Mouse (Mus musculus) CH12.LX (cell line): ENCODE data around the gene Cdk9. TPM values are rescaled to one million over a fixed set of nuclear protein-coding genes. Genes with fewer than 3 reads are reported as not detected.

Experiments used
- DNase-seq: peaks from one replicate; pipeline ENCODE4 v3.0.0-alpha.2; 2013; ENCODE audit errors: extremely low read depth
- H3K27ac ChIP-seq: 2 replicates; pipeline ENCODE4 v1.5.1; 2012; ENCODE audit warnings: low read depth, mild to moderate bottlenecking, control low read depth, moderate library complexity; ENCODE audit not compliant: insufficient read depth
- H3K27me3 ChIP-seq: replicated peaks from 2 replicates; pipeline ENCODE3; 2012; ENCODE audit warnings: inconsistent platforms
- H3K36me3 ChIP-seq, 2 experiments: replicated peaks in 1 of 2; 2 replicates each; pipeline versions ENCODE3 to v1.6.1; 2012; ENCODE audit warnings: inconsistent platforms in 1 of 2, low read length in 1 of 2, mild to moderate bottlenecking in 1 of 2, mixed read lengths in 1 of 2, moderate library complexity in 1 of 2; ENCODE audit not compliant: control insufficient read depth in 1 of 2, insufficient read depth in 1 of 2
- H3K4me1 ChIP-seq, 2 experiments: 2 replicates each; pipeline ENCODE4 v1.6.1; 2012; ENCODE audit warnings: inconsistent platforms in 1 of 2, moderate library complexity in 1 of 2; ENCODE audit not compliant: insufficient read depth in 2 of 2, control insufficient read depth in 1 of 2
- H3K4me2 ChIP-seq: 2 replicates; pipeline ENCODE4 v1.6.1; 2012; ENCODE audit warnings: low read depth, mild to moderate bottlenecking, control low read depth; ENCODE audit not compliant: poor library complexity, insufficient read depth, severe bottlenecking
- H3K4me3 ChIP-seq, 3 experiments: fragments of 150-350 bp in 1 of 3; sonication (generic) in 1 of 3; replicated peaks in 1 of 3; 2 replicates each; pipeline versions ENCODE3 to v1.5.1; 2011 to 2012; ENCODE audit warnings: low read depth in 2 of 3, low read length in 2 of 3, mild to moderate bottlenecking in 2 of 3, moderate library complexity in 2 of 3, control low read depth in 1 of 3, improper control_type of control experiment in 1 of 3, inconsistent platforms in 1 of 3, mixed read lengths in 1 of 3; ENCODE audit not compliant: poor library complexity in 1 of 3
- H3K79me2 ChIP-seq: replicated peaks from 2 replicates; pipeline ENCODE4 v1.6.1; 2012; ENCODE audit warnings: mild to moderate bottlenecking, moderate library complexity; ENCODE audit not compliant: control insufficient read depth, poor library complexity, insufficient read depth, severe bottlenecking; ENCODE audit errors: extremely low read depth
- H3K9ac ChIP-seq: 2 replicates; pipeline ENCODE4 v1.6.1; 2012; ENCODE audit warnings: low read depth, mild to moderate bottlenecking, control low read depth, moderate library complexity; ENCODE audit not compliant: insufficient read depth
- H3K9me3 ChIP-seq: replicated peaks from 2 replicates; pipeline ENCODE3; 2012; ENCODE audit warnings: low read length, inconsistent platforms, mixed read lengths
- BHLHE40 ChIP-seq: IDR thresholded peaks from 2 replicates; pipeline ENCODE4 v1.6.1; 2011; ENCODE audit warnings: mild to moderate bottlenecking, low read depth, low read length, improper control_type of control experiment
- CHD1 ChIP-seq: IDR thresholded peaks from 2 replicates; pipeline ENCODE4 v1.6.1; 2012; ENCODE audit warnings: low read depth, low read length, improper control_type of control experiment, inconsistent platforms
- E2F4 ChIP-seq: IDR thresholded peaks from 2 replicates; pipeline ENCODE4 v1.6.1; 2011; ENCODE audit warnings: low read depth, low read length, improper control_type of control experiment; ENCODE audit not compliant: insufficient replicate concordance
- ELF1 ChIP-seq: IDR thresholded peaks from 2 replicates; pipeline ENCODE4 v1.6.1; 2014; ENCODE audit warnings: low read depth, mild to moderate bottlenecking, inconsistent platforms, low read length, improper control_type of control experiment
- GABPA ChIP-seq: IDR thresholded peaks from 2 replicates; pipeline ENCODE4 v1.6.1; 2012; ENCODE audit warnings: low read depth, low read length, improper control_type of control experiment, inconsistent platforms; ENCODE audit not compliant: insufficient replicate concordance
- IRF4 ChIP-seq: IDR thresholded peaks from 2 replicates; pipeline ENCODE4 v1.6.1; 2014; ENCODE audit warnings: low read depth, mild to moderate bottlenecking, inconsistent platforms, low read length, improper control_type of control experiment
- JUN ChIP-seq: IDR thresholded peaks from 2 replicates; pipeline ENCODE4 v1.6.1; 2011; ENCODE audit warnings: low read depth, mild to moderate bottlenecking, low read length, improper control_type of control experiment, moderate library complexity; ENCODE audit not compliant: insufficient read depth
- JUND ChIP-seq: conservative IDR thresholded peaks from 2 replicates; pipeline ENCODE4 v1.6.1; 2011; ENCODE audit warnings: low read depth, low read length, improper control_type of control experiment
- KAT2A ChIP-seq: IDR thresholded peaks from 2 replicates; pipeline ENCODE4 v1.6.1; 2012; ENCODE audit warnings: low read length, improper control_type of control experiment, inconsistent platforms; ENCODE audit not compliant: insufficient replicate concordance
- MAX ChIP-seq: IDR thresholded peaks from 2 replicates; pipeline ENCODE4 v1.6.1; 2011; ENCODE audit warnings: low read length, improper control_type of control experiment
- MEF2A ChIP-seq: IDR thresholded peaks from 2 replicates; pipeline ENCODE4 v1.6.1; 2014; ENCODE audit warnings: low read depth, mild to moderate bottlenecking, inconsistent platforms, low read length, improper control_type of control experiment, borderline replicate concordance
- NRF1 ChIP-seq: IDR thresholded peaks from 2 replicates; pipeline ENCODE4 v1.6.1; 2014; ENCODE audit warnings: low read depth, mild to moderate bottlenecking, inconsistent platforms, low read length, improper control_type of control experiment, moderate library complexity
- POLR2A ChIP-seq: IDR thresholded peaks from 2 replicates; pipeline ENCODE4 v1.6.1; 2011; ENCODE audit warnings: low read depth, mild to moderate bottlenecking, improper control_type of control experiment, low read length
- POLR2AphosphoS2 ChIP-seq: IDR thresholded peaks from 2 replicates; pipeline ENCODE4 v1.6.1; 2011; ENCODE audit warnings: low read depth, low read length, improper control_type of control experiment
- RAD21 ChIP-seq: IDR thresholded peaks from 2 replicates; pipeline ENCODE4 v1.6.1; 2011; ENCODE audit warnings: low read depth, mild to moderate bottlenecking, low read length, improper control_type of control experiment, moderate library complexity
- RCOR1 ChIP-seq: conservative IDR thresholded peaks from 2 replicates; pipeline ENCODE4 v1.6.1; 2012; ENCODE audit warnings: low read depth, mild to moderate bottlenecking, inconsistent platforms, low read length, improper control_type of control experiment
- SMC3 ChIP-seq: IDR thresholded peaks from 2 replicates; pipeline ENCODE4 v1.6.1; 2011; ENCODE audit warnings: low read depth, low read length, improper control_type of control experiment
- TBP ChIP-seq: conservative IDR thresholded peaks from 2 replicates; pipeline ENCODE4 v1.6.1; 2011; ENCODE audit warnings: low read depth, low read length, improper control_type of control experiment
- UBTF ChIP-seq: IDR thresholded peaks from 2 replicates; pipeline ENCODE4 v1.6.1; 2012; ENCODE audit warnings: low read depth, mild to moderate bottlenecking, inconsistent platforms, low read length, improper control_type of control experiment, moderate library complexity
- USF2 ChIP-seq: conservative IDR thresholded peaks from 2 replicates; pipeline ENCODE4 v1.6.1; 2011; ENCODE audit warnings: low read depth, low read length, improper control_type of control experiment
- ZC3H11A ChIP-seq: IDR thresholded peaks from 2 replicates; pipeline ENCODE4 v1.6.1; 2012; ENCODE audit warnings: low read depth, mild to moderate bottlenecking, inconsistent platforms, low read length, improper control_type of control experiment
- ZKSCAN1 ChIP-seq: IDR thresholded peaks from 2 replicates; pipeline ENCODE4 v1.6.1; 2012; ENCODE audit warnings: low read depth, inconsistent platforms, low read length, improper control_type of control experiment, borderline replicate concordance
- dilution Hi-C: fragments of 300-500 bp; cut with MboI; formaldehyde crosslinking; loops from 2 replicates; pipeline ENCODE4 v1.14.3; 2020; ENCODE audit warnings: low sequenced_read_pairs; ENCODE audit not compliant: extremely low pct_unique_long_range_greater_than_20kb, extremely low pct_ligation_motif_present
- in situ Hi-C: fragments of 300-500 bp; cut with MboI; formaldehyde crosslinking; loops from 3 replicates; pipeline ENCODE4 v1.14.3; 2019; ENCODE audit warnings: low sequenced_read_pairs, low pct_ligation_motif_present, low pct_unique_long_range_greater_than_20kb, mixed read lengths
- polyA plus RNA-seq: library from polyadenylated mRNA; unstranded; fragments of >175 nt; gene quantifications from 2 replicates; pipeline ENCODE4 v1.2.1, GENCODE M21; 2012; ENCODE audit warnings: low read depth; ENCODE audit not compliant: insufficient read length
- total RNA-seq, 2 experiments: library from RNA; depleted of rRNA; stranded (reverse); fragments of 300-350 nt in 1 of 2; fragments of >200 nt in 1 of 2; gene quantifications; 2 replicates each; pipeline ENCODE4 v1.2.3; 2012 to 2014

The Cdk9 gene
- total and polyA plus RNA-seq, 3 experiments, result 41.7 to 136 (median 73.7) TPM

DNA sequence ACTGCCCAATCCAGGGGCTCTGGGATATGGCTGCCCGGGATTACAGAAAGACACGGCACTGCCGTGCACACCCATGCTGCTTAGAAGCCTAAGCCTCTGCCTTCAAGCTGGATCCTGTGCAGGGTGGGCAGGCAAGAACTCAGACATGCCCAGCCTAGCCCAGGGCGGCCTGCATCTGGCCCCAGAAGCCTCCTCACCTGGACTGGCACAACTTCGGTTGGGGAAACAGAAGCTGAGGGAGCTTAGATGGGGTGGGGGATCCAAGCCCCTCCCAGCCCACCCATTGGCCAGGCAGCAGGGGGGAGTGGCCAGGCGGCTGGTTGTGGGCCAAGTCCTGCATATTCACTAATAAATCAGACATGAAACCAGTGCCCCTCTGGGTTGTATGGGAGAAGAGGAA is 31.1 kb downstream of the Cdk9 start:
- Histone ChIP-seq H3K4me2 (no peak overlapping the region), H3K27me3 (no peaks in the 10 kb centered on the region), H3K36me3 (peaks cover 37 to 70% of the 10 kb centered on the region in 2 experiments), H3K79me2 (no peaks in the 10 kb centered on the region), H3K9ac (no peak overlapping the region), H3K4me1 (peaks cover 0 to 5% of the 10 kb centered on the region in 2 experiments; a peak in 2 of 4 replicates), H3K4me3 (no peak overlapping the region), H3K9me3 (peaks cover 5% of the 10 kb centered on the region), H3K27ac (no peak overlapping the region)
- in situ Hi-C loops (loop anchor here (5.0 kb wide), 1 partner anchor 94 kb away; the partner anchor contains the start of gene St6galnac4), dilution Hi-C loops (no loop called here)
- no peak for TF ChIP-seq NRF1
- no peak for TF ChIP-seq RCOR1
- TF ChIP-seq TBP, result no peak
- TF ChIP-seq USF2, result no peak
- TF ChIP-seq SMC3, result no peak
- TF ChIP-seq ELF1, result no peak
- no peak for TF ChIP-seq ZKSCAN1
- TF ChIP-seq KAT2A, result no peak
- TF ChIP-seq RAD21, result no peak
- no peak for TF ChIP-seq POLR2AphosphoS2
- no peak for TF ChIP-seq POLR2A
- TF ChIP-seq MAX, result no peak
- peak; percentile 20 for DNase-seq

DNA sequence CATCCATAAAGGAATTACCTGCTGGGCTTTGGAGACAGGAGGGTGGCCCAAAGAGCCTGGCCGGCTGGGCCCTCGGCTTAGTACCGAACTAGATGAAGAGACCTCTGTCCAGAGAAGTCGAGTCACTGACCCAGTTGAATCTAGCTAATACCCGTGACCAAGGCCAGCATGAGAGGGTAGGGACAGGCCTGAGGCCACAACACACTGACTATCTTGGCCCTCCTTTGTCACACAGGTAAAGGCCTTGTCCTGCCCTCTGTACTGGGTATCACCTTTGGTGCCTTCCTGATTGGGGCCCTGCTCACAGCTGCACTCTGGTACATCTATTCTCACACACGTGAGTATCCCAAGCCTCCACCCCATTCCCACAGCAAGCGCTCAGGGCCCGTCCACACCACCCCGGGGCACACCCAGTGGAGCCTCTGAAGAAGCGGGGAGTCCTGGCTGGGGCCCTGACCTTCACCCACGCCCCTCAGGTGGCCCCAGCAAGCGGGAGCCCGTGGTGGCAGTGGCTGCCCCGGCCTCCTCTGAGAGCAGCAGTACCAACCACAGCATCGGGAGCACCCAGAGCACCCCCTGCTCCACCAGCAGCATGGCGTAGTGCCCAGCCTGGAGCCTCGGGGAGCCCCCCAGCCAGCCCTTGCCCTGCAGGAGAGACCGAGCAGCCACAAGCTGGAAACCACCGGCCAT is 31.8 kb downstream of the Cdk9 start:
- H3K4me1 ChIP-seq, result peaks cover 0 to 5% of the 10 kb centered on the region in 2 experiments; a peak in 2 of 4 replicates
- H3K27me3 ChIP-seq, result no peaks in the 10 kb centered on the region
- H3K36me3 ChIP-seq, result peaks cover 31 to 63% of the 10 kb centered on the region in 2 experiments
- no peak overlapping the region for H3K4me3 ChIP-seq
- no peaks in the 10 kb centered on the region for H3K79me2 ChIP-seq
- no peak overlapping the region for H3K4me2 ChIP-seq
- H3K27ac ChIP-seq, result no peak overlapping the region
- peaks cover 5% of the 10 kb centered on the region for H3K9me3 ChIP-seq
- in situ Hi-C loops, result loop anchor here (5.0 kb wide), 1 partner anchor 94 kb away; the partner anchor contains the start of gene St6galnac4
- TF ChIP-seq ZC3H11A, result no peak
- TF ChIP-seq UBTF, result no peak
- no peak for TF ChIP-seq GABPA
- no peak for TF ChIP-seq BHLHE40
- TF ChIP-seq JUND, result no peak
- TF ChIP-seq IRF4, result no peak
- no peak for TF ChIP-seq RCOR1
- no peak for TF ChIP-seq SMC3
- TF ChIP-seq RAD21, result no peak
- no peak for TF ChIP-seq MAX
- no peak for TF ChIP-seq MEF2A
- TF ChIP-seq E2F4, result no peak
- TF ChIP-seq JUN, result no peak
- TF ChIP-seq USF2, result no peak
- TF ChIP-seq CHD1, result no peak
- H3K9ac ChIP-seq, result no peak overlapping the region
- DNase-seq, result no peak
- dilution Hi-C loops, result no loop called here
